Mouse (Mus musculus) lung, postnatal 0 days (tissue): ENCODE results near the gene Mt3.
"Not testable (repeated sequence)": the region's sequence is repeated elsewhere in the genome, so short reads cannot be mapped to it uniquely, and the experiment has no call there.

Experiments used
- CTCF ChIP-seq: IDR thresholded peaks from 2 replicates; pipeline ENCODE4 v1.5.1; 2016; ENCODE audit warnings: antibody characterized with exemption, mild to moderate bottlenecking
- EP300 ChIP-seq: IDR thresholded peaks from 2 replicates; pipeline ENCODE4 v1.6.1; 2016; ENCODE audit warnings: antibody characterized with exemption, mild to moderate bottlenecking, control low read depth

GRCm38 (mm10) chr8:94165772-94166171 lies 13.4 kb downstream of the Mt3 start:
- TF ChIP-seq CTCF, EP300: not testable (repeated sequence)
